Mouse (Mus musculus): ENCODE measurements around the gene Lrrc4.

DNA sequence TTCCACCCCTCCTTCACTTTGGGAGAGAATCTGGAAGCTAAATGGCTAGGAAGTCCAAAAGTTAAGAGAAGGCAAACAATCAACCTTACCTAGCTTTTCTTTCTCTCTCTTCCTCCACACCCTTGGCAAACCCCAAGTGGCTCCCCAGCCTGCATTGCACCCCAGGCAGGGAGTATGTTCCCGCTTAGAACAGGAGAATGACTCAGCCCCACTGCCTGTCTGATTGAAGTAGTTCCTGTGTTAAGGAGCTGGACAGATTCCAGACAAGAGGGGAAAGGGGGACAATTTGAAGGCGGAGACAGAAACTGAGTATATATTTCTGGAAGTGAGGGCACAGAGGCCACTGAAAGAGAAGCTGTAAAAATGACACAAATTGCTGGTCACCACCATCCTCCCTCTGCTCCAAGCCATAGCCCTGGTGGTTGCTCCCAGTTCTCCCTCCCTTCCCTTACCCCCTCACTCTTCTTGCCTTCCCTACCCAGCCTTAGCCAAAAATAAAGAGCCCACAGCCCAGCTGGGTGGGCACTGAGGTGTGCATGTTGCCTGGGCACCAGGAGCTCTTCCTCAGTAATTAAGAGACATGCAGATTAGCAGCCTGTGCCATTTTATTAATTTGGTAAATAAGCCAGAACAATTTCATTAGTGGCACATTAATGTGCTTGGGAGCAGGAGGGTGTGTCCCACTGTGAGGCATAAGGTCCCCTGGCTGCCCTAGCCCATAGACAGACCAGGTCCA, 36.1 kb upstream of the Lrrc4 start:
- TF ChIP-seq CTCF (IDR thresholded peaks at IDR 0.05; ENCODE audit: insufficient read depth, low read depth, low read length) = no peak
- TF ChIP-seq POLR2A (IDR thresholded peaks at IDR 0.05; ENCODE audit: insufficient read depth, low read depth, low read length) = no peak
